Mouse (Mus musculus) myocyte (in vitro differentiated cells): ENCODE results near the gene Zfp398.

Experiments used
- CEBPB ChIP-seq: IDR thresholded peaks from 2 replicates; pipeline ENCODE4 v1.6.1; 2011; ENCODE audit warnings: mild to moderate bottlenecking, moderate library complexity; ENCODE audit not compliant: poor library complexity, insufficient read depth, severe bottlenecking
- E2F4 ChIP-seq: IDR thresholded peaks from one replicate; pipeline ENCODE4 v1.6.1; 2011; ENCODE audit warnings: mild to moderate bottlenecking, control low read depth, moderate library complexity; ENCODE audit not compliant: insufficient read depth
- MAX ChIP-seq: IDR thresholded peaks from one replicate; pipeline ENCODE4 v1.6.1; 2011; ENCODE audit warnings: low read depth, mild to moderate bottlenecking, control low read depth
- MYOD1 ChIP-seq, 3 experiments: IDR thresholded peaks; one replicate each; pipeline ENCODE4 v1.6.1; 2011; ENCODE audit warnings: control low read depth in 2 of 3, low read depth in 2 of 3, mild to moderate bottlenecking in 2 of 3, moderate library complexity in 1 of 3; ENCODE audit not compliant: insufficient read length in 2 of 3, control insufficient read depth in 1 of 3
- MYOG ChIP-seq, 3 experiments: IDR thresholded peaks; one replicate each; pipeline ENCODE4 v1.6.1; 2011; ENCODE audit warnings: control low read depth in 2 of 3, low read depth in 2 of 3, mild to moderate bottlenecking in 2 of 3; ENCODE audit not compliant: insufficient read length in 2 of 3, control insufficient read depth in 1 of 3, insufficient read depth in 1 of 3
- POLR2A ChIP-seq: IDR thresholded peaks from one replicate; pipeline ENCODE4 v1.6.1; 2011; ENCODE audit warnings: low read depth, mild to moderate bottlenecking, control low read depth, moderate library complexity; ENCODE audit not compliant: insufficient read length
- REST ChIP-seq: IDR thresholded peaks from one replicate; pipeline ENCODE4 v1.6.1; 2011; ENCODE audit warnings: mild to moderate bottlenecking, control low read depth, moderate library complexity; ENCODE audit not compliant: insufficient read depth, insufficient read length
- TCF12 ChIP-seq: IDR thresholded peaks from one replicate; pipeline ENCODE4 v1.6.1; 2011; ENCODE audit warnings: mild to moderate bottlenecking, control low read depth; ENCODE audit not compliant: poor library complexity, insufficient read depth, severe bottlenecking
- USF1 ChIP-seq: IDR thresholded peaks from one replicate; pipeline ENCODE4 v1.6.1; 2011; ENCODE audit warnings: low read depth, mild to moderate bottlenecking, control low read depth, moderate library complexity

DNA sequence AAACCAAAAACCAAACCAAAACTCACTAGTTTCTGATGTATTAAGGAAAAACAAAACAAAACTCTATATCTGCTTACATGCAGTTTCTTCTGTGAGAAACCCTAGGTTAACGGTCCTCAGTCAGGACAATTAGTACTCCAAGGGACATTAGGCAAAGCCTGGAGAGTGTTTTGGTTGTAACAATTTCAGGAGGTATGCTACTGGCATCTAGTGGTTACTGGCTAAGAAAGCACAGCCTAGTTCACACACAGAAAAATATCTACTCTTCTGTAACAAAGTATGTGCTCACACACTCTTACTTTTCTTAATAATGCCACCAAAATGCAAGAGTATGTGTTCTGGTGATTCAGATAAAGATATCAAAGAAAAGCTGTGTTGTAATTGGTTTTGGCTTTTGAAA, 6.5 kb upstream of the Zfp398 start:
- TF ChIP-seq CEBPB (no peak), E2F4 (no peak), MAX (no peak), POLR2A (no peak), TCF12 (no peak), MYOD1 (IDR thresholded peaks at IDR 0.05; ENCODE audit: control insufficient read depth in 1 of 3, insufficient read length in 2 of 3, low read depth in 2 of 3) (no peak), REST (no peak), USF1 (no peak), MYOG (IDR thresholded peaks at IDR 0.05; ENCODE audit: control insufficient read depth in 1 of 3, insufficient read depth in 1 of 3, insufficient read length in 2 of 3, low read depth in 2 of 3) (no peak)
